Mouse (Mus musculus) liver, embryonic 14.5 days (tissue): Measurements from ENCODE around the gene BC107364.

Source experiments
- CTCF ChIP-seq: IDR thresholded peaks from 2 replicates; pipeline ENCODE4 v1.5.1; 2016; ENCODE audit warnings: antibody characterized with exemption, low read depth, control low read depth
- EP300 ChIP-seq: IDR thresholded peaks from 2 replicates; pipeline ENCODE4 v1.6.1; 2016; ENCODE audit warnings: antibody characterized with exemption, low read depth

DNA sequence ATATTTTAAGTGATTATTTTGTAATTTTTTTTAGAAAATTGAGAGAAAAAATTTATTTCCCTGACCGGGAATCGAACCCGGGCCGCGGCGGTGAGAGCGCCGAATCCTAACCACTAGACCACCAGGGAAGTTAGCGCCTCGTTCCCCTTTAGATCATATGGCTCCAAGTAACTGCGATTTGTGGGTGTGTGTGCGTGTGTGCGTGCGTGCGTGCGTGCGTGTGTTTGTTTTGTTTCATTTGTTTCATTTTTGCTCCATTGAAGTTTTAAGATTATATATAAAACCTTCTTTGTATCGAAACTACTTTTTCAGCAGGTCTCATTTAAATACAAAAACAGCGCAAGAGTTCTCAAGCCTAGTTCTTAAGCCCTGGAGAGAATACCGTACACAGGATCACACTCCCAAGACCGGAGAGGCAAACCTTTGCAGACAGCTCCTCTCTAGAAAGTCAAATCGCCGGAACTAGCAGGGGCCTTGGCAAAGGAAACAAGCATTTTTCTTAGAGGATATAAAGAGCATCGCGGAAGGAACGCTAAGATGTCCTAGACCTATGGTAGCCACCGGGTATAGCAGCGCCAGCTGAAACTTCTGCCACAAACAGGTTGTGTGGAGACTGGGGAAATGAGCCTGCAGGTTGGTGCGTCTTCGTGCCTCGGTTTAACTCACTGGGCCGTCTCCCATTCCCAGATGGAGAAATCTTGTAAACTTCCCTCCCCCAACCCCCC is 49.4 kb upstream of the BC107364 start:
- TF ChIP-seq CTCF (no peak), EP300 (no peak)
